ENCODE assay signal across 26 mouse cellular contexts in the genomic region with DNA sequence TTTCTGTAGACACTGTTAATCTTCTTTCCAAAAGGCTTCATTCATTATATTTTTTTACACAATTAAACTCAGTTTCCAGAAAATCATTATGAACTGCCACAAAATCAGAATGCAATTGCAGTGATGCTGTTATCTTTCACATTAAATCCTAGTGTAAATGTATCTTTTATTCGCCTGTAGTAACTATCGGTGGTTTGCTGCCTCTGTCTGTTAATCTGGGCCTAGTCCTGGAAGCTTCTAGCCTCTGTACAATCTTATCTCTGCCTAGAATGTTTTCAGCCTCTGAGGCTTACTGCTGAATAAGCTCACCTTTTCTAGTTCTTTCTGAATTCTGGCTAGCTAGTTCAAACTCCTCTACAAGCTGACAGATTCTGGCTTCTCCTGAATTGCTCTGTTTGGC. TPM values are rescaled to one million over a fixed set of nuclear protein-coding genes. Genes with fewer than 3 reads are reported as not detected.
DNase-seq lines count a peak whose midpoint lies in the region; ATAC-seq and TF ChIP-seq lines count a peak whose summit lies in the region.
"Had no signal": no experiment of that assay in that cellular context is flagged by ENCODE, and none has a peak within 500 bp of the region (broad histone marks: within the 10 kb centered on the region; RNA-seq: fewer than 3 reads in every experiment).

No protein-coding gene starts in this region.

- peaks cover 44% of the 10 kb centered on the region for H3K4me1 ChIP-seq in liver, embryonic 12.5 days
- peaks cover 14 to 15% of the 10 kb centered on the region in 2 experiments for H3K4me1 ChIP-seq in MEL (ENCODE audit: control insufficient read depth in 1 of 2, insufficient read depth in 2 of 2, low read length in 2 of 2)
- H3K4me1 ChIP-seq in liver, postnatal 0 days (ENCODE audit: insufficient read depth), result peaks cover 12% of the 10 kb centered on the region

- WGBS in liver, embryonic 12.5 days (ENCODE audit: insufficient replicate concordance), result 19% methylated on average over 2 of the region's 2 CpGs
- 49% methylated on average over 2 of the region's 2 CpGs for WGBS in liver, postnatal 0 days (ENCODE audit: insufficient replicate concordance)

- DNase-seq in liver, result no peak
- DNase-seq in MEL (ENCODE audit: low read depth, low spot score), result peak; percentile 52
- DNase-seq in liver, postnatal 0 days, result no peak
- DNase-seq in left cerebral cortex, postnatal 4 days, result no peak
- DNase-seq: adrenal gland, adult 2 months; adrenal gland, postnatal 10 days; adrenal gland, postnatal 25 days; B cell, adult 2 months; cerebellum, adult 11 months; cerebellum, adult 18-20 months; cerebellum, adult 8-10 months; cerebellum, adult 9-11 months; cerebellum, postnatal 14 days; cerebellum, postnatal 36 days; embryo, embryonic 11 days had no signal

- peak; percentile 51 to 70 for TF ChIP-seq EP300 in MEL (IDR thresholded peaks at IDR 0.05; ENCODE audit: low read depth in 1 of 2, low read length in 2 of 2)
- TF ChIP-seq EP300 in liver, postnatal 0 days (IDR thresholded peaks at IDR 0.05; ENCODE audit: low read depth), result 0 out of 2 replicates have a peak, but pooled peaks have one; percentile 52

- no peaks in the 10 kb centered on the region for H3K9me3 ChIP-seq in liver, embryonic 12.5 days (replicated peaks)
- H3K9me3 ChIP-seq in MEL (replicated peaks; ENCODE audit: insufficient read depth, low read length), result no peaks in the 10 kb centered on the region
- no peaks in the 10 kb centered on the region for H3K9me3 ChIP-seq in liver, postnatal 0 days (ENCODE audit: low read length)
- H3K9me3 ChIP-seq: embryonic facial prominence, embryonic 13.5 days; embryonic facial prominence, embryonic 15.5 days; forebrain, embryonic 10.5 days; forebrain, embryonic 12.5 days; G1E had no signal

- no peak overlapping the region for H3K4me2 ChIP-seq in liver, embryonic 12.5 days
- no peak overlapping the region for H3K4me2 ChIP-seq in liver, postnatal 0 days (ENCODE audit: low read depth, low read length)
- H3K4me2 ChIP-seq: embryonic facial prominence, embryonic 13.5 days; embryonic facial prominence, embryonic 15.5 days; forebrain, embryonic 12.5 days had no signal

- no peak for TF ChIP-seq POLR2A in MEL (IDR thresholded peaks at IDR 0.05; ENCODE audit: control insufficient read depth in 1 of 2, insufficient read depth in 1 of 2, low read depth in 1 of 2, low read length in 2 of 2, poor library complexity in 1 of 2)

- no peak overlapping the region for H3K4me3 ChIP-seq in liver, embryonic 12.5 days
- no peak overlapping the region for H3K4me3 ChIP-seq in MEL (ENCODE audit: control insufficient read depth in 1 of 2, insufficient read depth in 1 of 2, low read depth in 2 of 2, low read length in 2 of 2)
- H3K4me3 ChIP-seq in liver, postnatal 0 days (ENCODE audit: low read depth, low read length), result no peak overlapping the region
- H3K4me3 ChIP-seq: embryonic facial prominence, embryonic 13.5 days; embryonic facial prominence, embryonic 15.5 days; erythroblast, embryonic 14.5 days; forebrain, embryonic 10.5 days; forebrain, embryonic 12.5 days had no signal

- TF ChIP-seq RAD21 in MEL (IDR thresholded peaks at IDR 0.05; ENCODE audit: low read depth, low read length), result no peak

- H3K27ac ChIP-seq in liver, embryonic 12.5 days, result peak overlapping the region; percentile 54
- no peak overlapping the region for H3K27ac ChIP-seq in MEL (ENCODE audit: control insufficient read depth, low read depth, low read length)
- no peak overlapping the region for H3K27ac ChIP-seq in liver, postnatal 0 days (ENCODE audit: low read depth)
- H3K27ac ChIP-seq: embryonic facial prominence, embryonic 13.5 days; embryonic facial prominence, embryonic 15.5 days; forebrain, embryonic 10.5 days; forebrain, embryonic 12.5 days had no signal

- peaks cover 8% of the 10 kb centered on the region for H3K36me3 ChIP-seq in liver, embryonic 12.5 days
- H3K36me3 ChIP-seq in MEL (ENCODE audit: control insufficient read depth in 1 of 2, insufficient read depth in 2 of 2, low read length in 2 of 2), result peaks cover 0 to 24% of the 10 kb centered on the region in 2 experiments; a peak in 3 of 4 replicates
- H3K36me3 ChIP-seq in liver, postnatal 0 days (replicated peaks; ENCODE audit: insufficient read depth, low read length), result peaks cover under 1% of the 10 kb centered on the region

- H3K9ac ChIP-seq in liver, embryonic 12.5 days, result peak overlapping the region; percentile 17; the same call in 1 of the 2 replicates
- H3K9ac ChIP-seq in MEL (ENCODE audit: control insufficient read depth, low read depth, low read length, poor library complexity, severe bottlenecking), result no peak overlapping the region
- no peak overlapping the region for H3K9ac ChIP-seq in liver, postnatal 0 days (replicated peaks)
- H3K9ac ChIP-seq: embryonic facial prominence, embryonic 13.5 days; embryonic facial prominence, embryonic 15.5 days; forebrain, embryonic 12.5 days had no signal

- ATAC-seq in liver, embryonic 12.5 days, result no peak
- no peak for ATAC-seq in liver, postnatal 0 days
- ATAC-seq: CD4-positive, CD25-positive, alpha-beta regulatory T cell, adult 4 months; forebrain, embryonic 14.5 days; forebrain, embryonic 16.5 days had no signal

- H3K27me3 ChIP-seq in liver, embryonic 12.5 days (replicated peaks), result no peaks in the 10 kb centered on the region
- H3K27me3 ChIP-seq in MEL (ENCODE audit: control insufficient read depth in 1 of 2, insufficient read depth in 2 of 2, low read length in 2 of 2), result no peaks in the 10 kb centered on the region
- H3K27me3 ChIP-seq in liver, postnatal 0 days (ENCODE audit: insufficient read depth, low read length), result no peaks in the 10 kb centered on the region
- H3K27me3 ChIP-seq: CH12.LX; embryonic facial prominence, embryonic 13.5 days; embryonic facial prominence, embryonic 15.5 days; forebrain, embryonic 12.5 days had no signal

- intact Hi-C loops in left cerebral cortex, postnatal 4 days (cut with DNase I), result no loop called here

- TF ChIP-seq CTCF in MEL (IDR thresholded peaks at IDR 0.05 in 2 of 3, conservative IDR thresholded peaks at IDR 0.05 in 1 of 3; ENCODE audit: control insufficient read depth in 1 of 3, insufficient read depth in 1 of 3, low read depth in 2 of 3, low read length in 3 of 3, poor library complexity in 1 of 3, severe bottlenecking in 1 of 3), result no peak
- no peak for TF ChIP-seq CTCF in liver, postnatal 0 days (IDR thresholded peaks at IDR 0.05; ENCODE audit: low read depth)

- peaks cover 10% of the 10 kb centered on the region for H3K79me2 ChIP-seq in MEL (ENCODE audit: control insufficient read depth, insufficient read depth, low read length, poor library complexity)

TF ChIP-seq in MEL, 35 proteins besides CTCF, POLR2A, EP300 and RAD21 (continues in another document):
- TF ChIP-seq POLR2AphosphoS2 (IDR thresholded peaks at IDR 0.05; ENCODE audit: low read length), result no peak
- TF ChIP-seq POLR2AphosphoS5 (IDR thresholded peaks at IDR 0.05; ENCODE audit: borderline replicate concordance, low read depth, low read length), result no peak
- TF ChIP-seq GATA1 (IDR thresholded peaks at IDR 0.05; ENCODE audit: low read depth, low read length), result peak; percentile 87
- peak; percentile 46 for TF ChIP-seq TAL1 (IDR thresholded peaks at IDR 0.05; ENCODE audit: low read length)
- TF ChIP-seq ZKSCAN1 (IDR thresholded peaks at IDR 0.05; ENCODE audit: low read depth, low read length), result no peak
- peak; percentile 65; the same call in 1 of the 2 replicates for TF ChIP-seq ETS1 (IDR thresholded peaks at IDR 0.05; ENCODE audit: low read depth, low read length)
- TF ChIP-seq TBP (IDR thresholded peaks at IDR 0.05; ENCODE audit: low read depth, low read length), result no peak
- TF ChIP-seq SIN3A (IDR thresholded peaks at IDR 0.05; ENCODE audit: low read length), result no peak
- no peak for TF ChIP-seq USF1 (IDR thresholded peaks at IDR 0.05; ENCODE audit: low read depth, low read length)
- TF ChIP-seq TCF12 (IDR thresholded peaks at IDR 0.05; ENCODE audit: low read depth, low read length), result peak; percentile 73; the same call in 1 of the 2 replicates
- peak; percentile 99 for TF ChIP-seq RCOR1 (IDR thresholded peaks at IDR 0.05; ENCODE audit: low read depth, low read length)
- TF ChIP-seq MAX (IDR thresholded peaks at IDR 0.05; ENCODE audit: low read length), result no peak
- no peak for TF ChIP-seq UBTF (IDR thresholded peaks at IDR 0.05; ENCODE audit: borderline replicate concordance, insufficient read depth, low read depth, low read length)

RNA-seq across cellular contexts. Expression of a gene that starts 1.5 kb away (rescaled TPM):
- 25.4 and 25.7 TPM in 2 replicates for polyA plus RNA-seq in liver, embryonic 12.5 days (2016; fragmentation: Nextera tagmentation; extraction: Ambion mirVana)
- total RNA-seq in MEL (2012; rRNA removed), result 12.1 and 13.0 TPM in 2 replicates
- polyA plus RNA-seq in MEL (2012; ENCODE audit: insufficient read depth in 1 of 2, insufficient read length in 2 of 2, low read depth in 1 of 2, low replicate concordance in 2 of 2, missing spikeins in 1 of 2), result 10 to 100 TPM in 1 of 2 experiments, not detected in 1; 20.4 TPM
- 17.3 and 18.9 TPM in 2 replicates for polyA plus RNA-seq in liver, postnatal 0 days (2015; fragmentation: Nextera tagmentation; extraction: Ambion mirVana)
- 10 to 100 TPM; 32.4 to 33.5 TPM for total RNA-seq in left cerebral cortex, postnatal 4 days (2021)

RNA-seq across cellular contexts. Expression of a gene that starts 19.5 kb away (rescaled TPM):
- 131 and 132 TPM in 2 replicates for polyA plus RNA-seq in liver, embryonic 12.5 days (2016; fragmentation: Nextera tagmentation; extraction: Ambion mirVana)
- total RNA-seq in MEL (2012; rRNA removed), result 331 and 352 TPM in 2 replicates
- polyA plus RNA-seq in MEL (2012; ENCODE audit: insufficient read depth in 1 of 2, insufficient read length in 2 of 2, low read depth in 1 of 2, low replicate concordance in 2 of 2, missing spikeins in 1 of 2), result 100 to 1,000 TPM; 424 to 914 TPM
- 48.7 and 54.8 TPM in 2 replicates for polyA plus RNA-seq in liver, postnatal 0 days (2015; fragmentation: Nextera tagmentation; extraction: Ambion mirVana)
- total RNA-seq in left cerebral cortex, postnatal 4 days (2021), result 100 to 1,000 TPM; 142 to 157 TPM

RNA-seq across cellular contexts. Expression of a gene that starts 51.4 kb away (rescaled TPM):
- 1.7 and 1.8 TPM in 2 replicates for polyA plus RNA-seq in liver, embryonic 12.5 days (2016; fragmentation: Nextera tagmentation; extraction: Ambion mirVana)
- 0.85 and 1.3 TPM in 2 replicates for total RNA-seq in MEL (2012; rRNA removed)
- polyA plus RNA-seq in MEL (2012; ENCODE audit: insufficient read depth in 1 of 2, insufficient read length in 2 of 2, low read depth in 1 of 2, low replicate concordance in 2 of 2, missing spikeins in 1 of 2), result 1 to 10 TPM in 1 of 2 experiments, not detected in 1; 9.3 TPM
- 0.47 and 0.79 TPM in 2 replicates for polyA plus RNA-seq in liver, postnatal 0 days (2015; fragmentation: Nextera tagmentation; extraction: Ambion mirVana)
- 10 to 100 TPM in 1 of 2 experiments, 1 to 10 TPM in 1; 9.5 to 11.2 TPM for total RNA-seq in left cerebral cortex, postnatal 4 days (2021)

RNA-seq across cellular contexts. Expression of a gene that starts 54.1 kb away (rescaled TPM):
- polyA plus RNA-seq in liver, embryonic 12.5 days (2016; fragmentation: Nextera tagmentation; extraction: Ambion mirVana), result 1.3 and 1.6 TPM in 2 replicates
- 3.8 and 4.5 TPM in 2 replicates for total RNA-seq in MEL (2012; rRNA removed)
- 1 to 10 TPM in 1 of 2 experiments, not detected in 1; 4.6 TPM for polyA plus RNA-seq in MEL (2012; ENCODE audit: insufficient read depth in 1 of 2, insufficient read length in 2 of 2, low read depth in 1 of 2, low replicate concordance in 2 of 2, missing spikeins in 1 of 2)
- polyA plus RNA-seq in liver, postnatal 0 days (2015; fragmentation: Nextera tagmentation; extraction: Ambion mirVana), result 0.41 and 0.46 TPM in 2 replicates
- total RNA-seq in left cerebral cortex, postnatal 4 days (2021), result 10 to 100 TPM; 16.2 to 17.0 TPM
